Mouse (Mus musculus) intestine, postnatal 0 days (tissue): ENCODE data around the gene Rab31. TPM values are rescaled to one million over a fixed set of nuclear protein-coding genes. Genes with fewer than 3 reads are reported as not detected.

Source experiments
- ATAC-seq: fragments of 200-750 bp; cut with Nextera tagmentation; 2 replicates; pipeline ENCODE4 v1.8.0; 2017; ENCODE audit warnings: mild to moderate bottlenecking, moderate TSS enrichment, moderate library complexity
- H3K27ac ChIP-seq: fragments of 300-500 bp; sonication (generic); 2 replicates; pipeline ENCODE4 v1.5.1; 2014; ENCODE audit warnings: mild to moderate bottlenecking, low read depth, low read length, moderate library complexity
- H3K27me3 ChIP-seq: fragments of 300-500 bp; sonication (generic); replicated peaks from 2 replicates; pipeline ENCODE4 v1.6.1; 2014; ENCODE audit warnings: low read length, mixed read lengths; ENCODE audit not compliant: control insufficient read depth, insufficient read depth
- H3K36me3 ChIP-seq: fragments of 300-500 bp; sonication (generic); 2 replicates; pipeline ENCODE4 v1.6.1; 2014; ENCODE audit warnings: mild to moderate bottlenecking, moderate library complexity; ENCODE audit not compliant: control insufficient read depth, insufficient read depth
- H3K4me1 ChIP-seq: fragments of 300-500 bp; sonication (generic); replicated peaks from 2 replicates; pipeline ENCODE4 v1.6.1; 2014; ENCODE audit warnings: antibody characterized with exemption, low read length, mixed read lengths; ENCODE audit not compliant: control insufficient read depth, insufficient read depth
- H3K4me2 ChIP-seq: fragments of 300-500 bp; sonication (generic); replicated peaks from 2 replicates; pipeline ENCODE4 v1.6.1; 2014; ENCODE audit warnings: low read depth, mild to moderate bottlenecking, moderate library complexity
- H3K4me3 ChIP-seq: fragments of 300-500 bp; sonication (generic); 2 replicates; pipeline ENCODE4 v1.5.1; 2014; ENCODE audit warnings: low read depth, low read length
- H3K9ac ChIP-seq: fragments of 300-500 bp; sonication (generic); 2 replicates; pipeline ENCODE4 v1.6.1; 2014; ENCODE audit warnings: mild to moderate bottlenecking, low read depth, low read length
- H3K9me3 ChIP-seq: fragments of 300-500 bp; sonication (generic); 2 replicates; pipeline ENCODE4 v1.6.1; 2016; ENCODE audit warnings: mixed run types; ENCODE audit not compliant: control insufficient read depth
- CTCF ChIP-seq: sonication (generic); IDR thresholded peaks from 2 replicates; pipeline ENCODE4 v1.5.1; 2016; ENCODE audit warnings: low read depth, mild to moderate bottlenecking, control low read depth, antibody characterized with exemption, moderate library complexity
- WGBS: fragments of 180-500 bp; shearing (Covaris S2); extraction: QIAGEN DNeasy Blood & Tissue Kit; methylation state at CpG from one replicate; pipeline ENCODE4 v1.1.7; 2014; 5-methylcytosine and 5-hydroxymethylcytosine counted together
- polyA plus RNA-seq: library from polyadenylated mRNA; unstranded; fragments of >200 nt; fragmentation: Nextera tagmentation; extraction: Ambion mirVana; gene quantifications from 2 replicates; pipeline ENCODE4 v1.2.1, GENCODE M21; 2015

Rab31 gene
- polyA plus RNA-seq, 1 experiment from 2014 or later: 30.5 TPM

DNA sequence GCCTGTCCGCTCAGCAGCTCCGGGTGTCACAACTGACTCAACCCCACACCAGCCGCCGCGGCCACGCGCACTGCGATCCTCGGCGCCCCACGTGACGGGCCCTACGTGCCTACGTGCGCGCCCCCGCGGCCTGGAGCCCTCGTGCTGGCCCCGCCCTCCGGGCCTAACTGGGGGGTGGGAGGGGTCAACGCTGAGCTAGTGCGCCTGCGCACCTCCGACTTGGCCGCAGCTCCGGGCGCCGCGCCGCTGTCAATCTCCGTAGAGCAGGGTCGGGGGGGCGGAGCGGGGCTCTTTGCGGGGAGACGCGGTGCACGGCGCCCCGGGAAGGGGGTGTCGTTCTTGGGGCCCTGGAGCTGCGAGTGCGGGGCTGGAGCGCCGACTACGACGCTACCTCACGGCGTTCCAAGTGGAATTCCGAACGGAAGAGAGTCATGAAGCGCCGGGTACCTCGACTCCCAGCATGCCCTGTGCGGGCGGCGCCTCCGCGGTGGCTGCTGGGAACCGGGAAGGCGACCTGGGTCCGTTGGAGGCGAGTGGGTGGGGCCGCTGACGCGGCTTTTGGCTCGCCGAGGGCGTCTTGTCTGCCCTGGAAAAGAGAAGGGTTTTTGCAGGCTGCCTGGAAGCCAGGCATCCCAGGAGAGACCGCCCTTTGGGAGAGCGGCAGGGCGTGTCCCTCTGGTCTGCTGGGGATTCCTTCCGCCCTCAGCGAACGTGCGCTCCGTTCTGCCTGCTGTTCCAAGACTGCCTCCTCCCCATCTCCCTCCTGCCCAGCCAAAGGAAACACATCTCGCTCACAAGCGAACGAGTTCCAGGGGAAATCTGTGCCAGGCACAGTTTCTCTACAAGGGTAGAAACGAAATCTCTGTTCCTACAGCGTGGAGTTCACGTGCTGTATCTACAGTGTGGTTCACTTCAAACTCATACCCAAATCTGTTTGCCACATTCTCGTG lies 158.8 kb downstream of the Rab31 start, which contains the start of gene Vapa:
Vapa (minus strand) TSS at position 93 of the 950 bp plus-strand sequence.
- H3K4me2 ChIP-seq: peak within 1 kb of the TSS; percentile 72
- peak; percentile 91 for ATAC-seq
- H3K4me3 ChIP-seq: peak within 1 kb of the TSS; percentile 99
- peak within 1 kb of the TSS; percentile 98 for H3K9ac ChIP-seq
- H3K9me3 ChIP-seq: no peaks in the 10 kb centered on the region
- H3K4me1 ChIP-seq: peaks cover 6% of the 10 kb centered on the region; the same call in 1 of the 2 replicates
- H3K27me3 ChIP-seq: no peaks in the 10 kb centered on the region
- peak within 1 kb of the TSS; percentile 97 for H3K27ac ChIP-seq
- TF ChIP-seq CTCF: no peak
- under 1% methylated on average over 83 of the region's 85 CpGs for WGBS
- no peaks in the 10 kb centered on the region for H3K36me3 ChIP-seq

GRCm38 (mm10) chr17:65613142-65613462 lies 159.4 kb downstream of the Rab31 start:
- WGBS: 0% methylated on average over 28 of the region's 42 CpGs
- peaks cover 9% of the 10 kb centered on the region; the same call in 1 of the 2 replicates for H3K4me1 ChIP-seq
- H3K27me3 ChIP-seq: no peaks in the 10 kb centered on the region
- peak; percentile 22 for ATAC-seq
- TF ChIP-seq CTCF: no peak
- H3K4me3 ChIP-seq: peak overlapping the region; percentile 99
- peak overlapping the region; percentile 97 for H3K27ac ChIP-seq
- peak overlapping the region; percentile 72 for H3K4me2 ChIP-seq
- H3K9ac ChIP-seq: peak overlapping the region; percentile 98
- no peaks in the 10 kb centered on the region for H3K36me3 ChIP-seq
- no peaks in the 10 kb centered on the region for H3K9me3 ChIP-seq

DNA sequence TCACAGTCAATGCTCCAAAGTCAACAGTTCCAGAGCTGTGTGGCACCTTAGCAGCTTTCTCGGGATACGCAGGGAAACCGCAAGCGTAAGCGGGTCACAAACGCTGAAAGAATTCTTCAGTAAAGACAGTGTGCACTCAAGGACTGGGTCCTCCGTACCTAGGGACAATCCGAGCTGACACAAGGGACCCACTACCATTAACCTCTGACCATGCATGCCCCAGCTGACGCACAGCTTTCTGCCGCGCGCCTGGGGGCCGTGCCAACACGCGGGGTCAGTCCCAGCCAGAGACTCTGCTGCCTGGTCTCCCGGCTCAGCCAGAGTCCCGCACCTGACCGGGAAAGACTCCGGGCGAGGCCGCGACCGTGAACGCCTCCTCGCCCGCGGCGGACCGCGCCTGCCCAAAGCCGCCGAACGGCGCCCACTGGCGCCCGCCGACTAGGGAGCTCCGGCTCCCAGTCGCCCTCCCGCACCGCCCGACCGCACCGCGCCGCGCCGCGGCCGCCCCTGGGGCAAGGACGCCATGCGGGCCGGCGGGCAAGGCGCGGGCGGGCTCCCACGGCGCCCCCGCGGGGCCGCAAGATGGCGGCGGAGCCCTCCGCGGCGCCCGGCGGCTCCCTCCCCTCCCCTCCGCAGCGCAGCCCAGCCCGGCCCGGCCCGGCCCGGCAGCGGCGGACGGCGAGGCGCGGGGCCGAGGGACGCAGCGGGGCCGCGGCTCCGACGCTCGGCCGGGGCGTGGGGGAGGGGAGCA lies 160.0 kb downstream of the Rab31 start:
- Histone ChIP-seq H3K9me3 (no peaks in the 10 kb centered on the region), H3K4me1 (0 out of 2 replicates have a peak, but pooled peaks cover 10% of the 10 kb centered on the region), H3K4me3 (peak overlapping the region; percentile 99), H3K27ac (peak overlapping the region; percentile 97), H3K27me3 (no peaks in the 10 kb centered on the region), H3K9ac (peak overlapping the region; percentile 98), H3K4me2 (peak overlapping the region; percentile 72), H3K36me3 (no peaks in the 10 kb centered on the region)
- whole genome bisulfite sequencing: 1% methylated on average over 64 of the region's 91 CpGs
- peak; percentile 18 for ATAC-seq
- TF ChIP-seq CTCF: no peak; the same call in 1 of the 2 replicates

DNA sequence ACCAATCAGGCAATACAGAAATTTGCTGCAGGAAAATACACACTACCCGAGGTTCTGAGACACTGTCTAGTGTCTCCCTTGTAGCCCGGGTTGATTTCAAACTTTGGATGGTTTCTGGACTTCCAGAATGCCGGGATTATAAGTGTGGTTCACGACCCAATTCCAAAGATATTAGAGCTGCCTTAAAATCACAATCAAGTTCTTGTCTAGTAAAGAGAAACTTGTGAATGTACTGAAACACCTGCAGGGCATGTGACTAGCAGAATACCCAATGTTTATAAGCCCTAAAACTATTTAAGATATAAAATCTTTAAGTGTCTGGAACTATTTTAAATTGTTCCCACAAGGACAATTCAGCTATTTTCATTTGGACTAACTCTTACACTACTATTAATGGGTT lies 160.8 kb downstream of the Rab31 start:
- WGBS: 4% methylated on average over 4 of the region's 4 CpGs
- H3K9ac ChIP-seq: peak overlapping the region; percentile 98

GRCm38 (mm10) chr17:65608743-65609142 lies 163.8 kb downstream of the Rab31 start:
- Histone ChIP-seq H3K4me2 (no peak overlapping the region), H3K9me3 (no peaks in the 10 kb centered on the region), H3K9ac (no peak overlapping the region), H3K4me1 (peaks cover 33% of the 10 kb centered on the region; the same call in 1 of the 2 replicates), H3K27me3 (no peaks in the 10 kb centered on the region), H3K36me3 (no peaks in the 10 kb centered on the region), H3K4me3 (no peak overlapping the region), H3K27ac (no peak overlapping the region)
- no peak for TF ChIP-seq CTCF
- WGBS: 47% methylated on average over 5 of the region's 5 CpGs
- no peak for ATAC-seq

More for the DNA sequence above, 160.8 kb downstream of the Rab31 start:
- H3K4me3 ChIP-seq: peak overlapping the region; percentile 99
- H3K27ac ChIP-seq: 0 out of 2 replicates have a peak overlapping the region, but pooled peaks have one; percentile 97
- no peak for ATAC-seq
- peaks cover 11% of the 10 kb centered on the region; the same call in 1 of the 2 replicates for H3K4me1 ChIP-seq
- H3K36me3 ChIP-seq: no peaks in the 10 kb centered on the region
- H3K4me2 ChIP-seq: peak overlapping the region; percentile 72
- TF ChIP-seq CTCF: no peak
- H3K27me3 ChIP-seq: no peaks in the 10 kb centered on the region
- H3K9me3 ChIP-seq: no peaks in the 10 kb centered on the region

- H3K4me3 ChIP-seq: no peak overlapping the region
- H3K4me2 ChIP-seq: peak overlapping the region; percentile 17; the same call in 1 of the 2 replicates
- TF ChIP-seq CTCF: no peak
- no peaks in the 10 kb centered on the region for H3K36me3 ChIP-seq
- no peak for ATAC-seq
- peaks cover 33% of the 10 kb centered on the region; the same call in 1 of the 2 replicates for H3K4me1 ChIP-seq
- peak overlapping the region; percentile 15; the same call in 1 of the 2 replicates for H3K27ac ChIP-seq
- WGBS: 53% methylated on average over 2 of the region's 2 CpGs
- no peaks in the 10 kb centered on the region for H3K27me3 ChIP-seq
- H3K9ac ChIP-seq: no peak overlapping the region
- no peaks in the 10 kb centered on the region for H3K9me3 ChIP-seq
Observed at GRCm38 (mm10) chr17:65608312-65608687, 164.3 kb downstream of the Rab31 start.
